Mouse (Mus musculus) embryonic facial prominence, embryonic 10.5 days (tissue): ENCODE data around the gene Ntrk3. TPM values are rescaled to one million over a fixed set of nuclear protein-coding genes. Genes with fewer than 3 reads are reported as not detected.

Source experiments
- DNase-seq: peaks from one replicate; pipeline ENCODE4 v3.0.0-alpha.2; 2017; ENCODE audit warnings: low spot score
- H3K27ac ChIP-seq: fragments of 300-500 bp; sonication (generic); replicated peaks from 2 replicates; pipeline ENCODE4 v1.5.1; 2016; ENCODE audit warnings: mild to moderate bottlenecking
- H3K27me3 ChIP-seq: fragments of 300-500 bp; sonication (generic); replicated peaks from 2 replicates; pipeline ENCODE4 v1.6.1; 2016; ENCODE audit warnings: low read depth, mild to moderate bottlenecking; ENCODE audit not compliant: poor library complexity, severe bottlenecking
- H3K36me3 ChIP-seq: fragments of 300-500 bp; sonication (generic); replicated peaks from 2 replicates; pipeline ENCODE4 v1.6.1; 2016; ENCODE audit warnings: mild to moderate bottlenecking, moderate library complexity
- H3K4me1 ChIP-seq: fragments of 300-500 bp; sonication (generic); 2 replicates; pipeline ENCODE4 v1.6.1; 2016
- H3K4me3 ChIP-seq: fragments of 300-500 bp; sonication (generic); 2 replicates; pipeline ENCODE4 v1.5.1; 2016; ENCODE audit warnings: mild to moderate bottlenecking, moderate library complexity
- H3K9me3 ChIP-seq: fragments of 300-500 bp; sonication (generic); 2 replicates; pipeline ENCODE4 v1.6.1; 2016; ENCODE audit warnings: mild to moderate bottlenecking
- WGBS: fragments of 180-500 bp; shearing (Covaris S2); methylation state at CpG from one replicate; pipeline ENCODE4 v1.1.7; 2016; 5-methylcytosine and 5-hydroxymethylcytosine counted together
- polyA plus RNA-seq: library from polyadenylated mRNA; unstranded; fragments of >200 nt; fragmentation: Nextera tagmentation; extraction: Ambion mirVana; gene quantifications from 2 replicates; pipeline ENCODE4 v1.2.1, GENCODE M21; 2016

The Ntrk3 gene
- polyA plus RNA-seq, 1 experiment from 2014 or later = 1.9 TPM

- Histone ChIP-seq H3K27me3 (no peaks in the 10 kb centered on the region), H3K36me3 (no peaks in the 10 kb centered on the region), H3K9me3 (no peaks in the 10 kb centered on the region), H3K4me1 (no peaks in the 10 kb centered on the region), H3K4me3 (no peak overlapping the region), H3K27ac (no peak overlapping the region)
- 83% methylated on average over 7 of the region's 7 CpGs for WGBS
- DNase-seq = no peak
These were observed 30.1 kb downstream of the Ntrk3 start for GRCm38 (mm10) chr7:78707708-78708107.

- H3K36me3 ChIP-seq = no peaks in the 10 kb centered on the region
- H3K27ac ChIP-seq = no peak overlapping the region
- no peaks in the 10 kb centered on the region for H3K9me3 ChIP-seq
- no peaks in the 10 kb centered on the region for H3K27me3 ChIP-seq
- WGBS = 80% methylated on average over 3 of the region's 3 CpGs
- H3K4me1 ChIP-seq = no peaks in the 10 kb centered on the region
- no peak for DNase-seq
- no peak overlapping the region for H3K4me3 ChIP-seq
These were observed 30.7 kb downstream of the Ntrk3 start for GRCm38 (mm10) chr7:78707122-78707521.

GRCm38 (mm10) chr7:78702676-78703075 is 35.1 kb downstream of the Ntrk3 start:
- 70% methylated on average over 6 of the region's 6 CpGs for WGBS
- no peak overlapping the region for H3K27ac ChIP-seq

GRCm38 (mm10) chr7:78695200-78695599 is 42.6 kb downstream of the Ntrk3 start:
- no peaks in the 10 kb centered on the region for H3K27me3 ChIP-seq
- DNase-seq = no peak
- no peaks in the 10 kb centered on the region for H3K36me3 ChIP-seq
- 86% methylated on average over 3 of the region's 3 CpGs for WGBS
- no peaks in the 10 kb centered on the region for H3K9me3 ChIP-seq
- no peak overlapping the region for H3K4me3 ChIP-seq
- no peaks in the 10 kb centered on the region for H3K4me1 ChIP-seq
- H3K27ac ChIP-seq = no peak overlapping the region

More at GRCm38 (mm10) chr7:78702676-78703075, 35.1 kb downstream of the Ntrk3 start:
- no peaks in the 10 kb centered on the region for H3K36me3 ChIP-seq
- H3K4me3 ChIP-seq = no peak overlapping the region
- no peaks in the 10 kb centered on the region for H3K9me3 ChIP-seq
- no peaks in the 10 kb centered on the region for H3K4me1 ChIP-seq
- no peak for DNase-seq
- no peaks in the 10 kb centered on the region for H3K27me3 ChIP-seq

- 67% methylated on average over 1 of the region's 1 CpGs for WGBS
- no peaks in the 10 kb centered on the region for H3K9me3 ChIP-seq
- DNase-seq = no peak
- H3K27ac ChIP-seq = no peak overlapping the region
- no peaks in the 10 kb centered on the region for H3K27me3 ChIP-seq
- no peaks in the 10 kb centered on the region for H3K4me1 ChIP-seq
- no peaks in the 10 kb centered on the region for H3K36me3 ChIP-seq
- no peak overlapping the region for H3K4me3 ChIP-seq
These were observed 44.7 kb downstream of the Ntrk3 start for GRCm38 (mm10) chr7:78693148-78693547.

GRCm38 (mm10) chr7:78690956-78691355 is 46.9 kb downstream of the Ntrk3 start:
- Histone ChIP-seq H3K27me3 (no peaks in the 10 kb centered on the region), H3K27ac (no peak overlapping the region), H3K36me3 (no peaks in the 10 kb centered on the region), H3K4me3 (no peak overlapping the region), H3K9me3 (no peaks in the 10 kb centered on the region), H3K4me1 (no peaks in the 10 kb centered on the region)
- no peak for DNase-seq
- WGBS = 61% methylated on average over 3 of the region's 3 CpGs

- WGBS = 76% methylated on average over 6 of the region's 6 CpGs
- no peak overlapping the region for H3K4me3 ChIP-seq
- H3K36me3 ChIP-seq = no peaks in the 10 kb centered on the region
These were observed 52.9 kb downstream of the Ntrk3 start for GRCm38 (mm10) chr7:78684943-78685342.

GRCm38 (mm10) chr7:78680871-78681270 is 56.9 kb downstream of the Ntrk3 start:
- no peaks in the 10 kb centered on the region for H3K27me3 ChIP-seq
- H3K36me3 ChIP-seq = no peaks in the 10 kb centered on the region
- no peaks in the 10 kb centered on the region for H3K4me1 ChIP-seq
- H3K9me3 ChIP-seq = no peaks in the 10 kb centered on the region
- H3K27ac ChIP-seq = no peak overlapping the region
- no peak overlapping the region for H3K4me3 ChIP-seq
- no peak for DNase-seq
- WGBS = 84% methylated on average over 2 of the region's 2 CpGs

More at GRCm38 (mm10) chr7:78684943-78685342, 52.9 kb downstream of the Ntrk3 start:
- no peaks in the 10 kb centered on the region for H3K9me3 ChIP-seq
- no peak overlapping the region for H3K27ac ChIP-seq
- H3K27me3 ChIP-seq = no peaks in the 10 kb centered on the region
- no peak for DNase-seq
- no peaks in the 10 kb centered on the region for H3K4me1 ChIP-seq

GRCm38 (mm10) chr7:78669407-78669806 is 68.4 kb downstream of the Ntrk3 start:
- Histone ChIP-seq H3K36me3 (no peaks in the 10 kb centered on the region), H3K27me3 (no peaks in the 10 kb centered on the region), H3K4me1 (no peaks in the 10 kb centered on the region), H3K27ac (no peak overlapping the region), H3K4me3 (no peak overlapping the region), H3K9me3 (no peaks in the 10 kb centered on the region)
- WGBS = 92% methylated on average over 16 of the region's 16 CpGs
- no peak for DNase-seq

GRCm38 (mm10) chr7:78668916-78669315 is 68.9 kb downstream of the Ntrk3 start:
- Histone ChIP-seq H3K27me3 (no peaks in the 10 kb centered on the region), H3K4me3 (no peak overlapping the region), H3K9me3 (no peaks in the 10 kb centered on the region), H3K4me1 (no peaks in the 10 kb centered on the region), H3K36me3 (no peaks in the 10 kb centered on the region), H3K27ac (no peak overlapping the region)
- WGBS = 91% methylated on average over 6 of the region's 6 CpGs
- no peak for DNase-seq

- Histone ChIP-seq H3K27ac (no peak overlapping the region), H3K4me1 (no peaks in the 10 kb centered on the region), H3K27me3 (no peaks in the 10 kb centered on the region), H3K36me3 (no peaks in the 10 kb centered on the region), H3K4me3 (no peak overlapping the region), H3K9me3 (no peaks in the 10 kb centered on the region)
- DNase-seq = no peak
- WGBS = 87% methylated on average over 6 of the region's 6 CpGs
These were observed 69.7 kb downstream of the Ntrk3 start for GRCm38 (mm10) chr7:78668003-78668635.

- H3K9me3 ChIP-seq = no peaks in the 10 kb centered on the region
- no peak for DNase-seq
- 69% methylated on average over 7 of the region's 7 CpGs for WGBS
These were observed 77.0 kb downstream of the Ntrk3 start for GRCm38 (mm10) chr7:78660832-78661231.

GRCm38 (mm10) chr7:78659846-78660245 is 78.0 kb downstream of the Ntrk3 start:
- Histone ChIP-seq H3K9me3 (no peaks in the 10 kb centered on the region), H3K36me3 (no peaks in the 10 kb centered on the region), H3K4me1 (peaks cover 4% of the 10 kb centered on the region; the same call in 1 of the 2 replicates), H3K27me3 (0 out of 2 replicates have a peak, but pooled peaks cover 10% of the 10 kb centered on the region), H3K27ac (no peak overlapping the region), H3K4me3 (no peak overlapping the region)
- DNase-seq = no peak
- 94% methylated on average over 2 of the region's 2 CpGs for WGBS

More at GRCm38 (mm10) chr7:78660832-78661231, 77.0 kb downstream of the Ntrk3 start:
- H3K4me3 ChIP-seq = no peak overlapping the region
- H3K27ac ChIP-seq = no peak overlapping the region
- peaks cover 4% of the 10 kb centered on the region; the same call in 1 of the 2 replicates for H3K4me1 ChIP-seq
- H3K27me3 ChIP-seq = 0 out of 2 replicates have a peak, but pooled peaks cover 10% of the 10 kb centered on the region
- H3K36me3 ChIP-seq = no peaks in the 10 kb centered on the region
